Mouse (Mus musculus) gastrocnemius, adult 18-20 months (tissue): ENCODE results near the gene Gm47429. TPM values are rescaled to one million over a fixed set of nuclear protein-coding genes. Genes with fewer than 3 reads are reported as not detected.
"Not testable (repeated sequence)": the region's sequence is repeated elsewhere in the genome, so short reads cannot be mapped to it uniquely, and the experiment has no call there.

ENCODE experiments used
- DNase-seq: peaks from one replicate; pipeline ENCODE4 v3.0.0; 2021; ENCODE audit warnings: low spot score
- long read RNA-seq, 2 experiments: library from polyadenylated mRNA; stranded (forward); transcript quantifications; one replicate each; pipeline ENCODE4 v2.0.0; 2021
- total RNA-seq, 2 experiments: library from RNA; stranded (reverse); gene quantifications; 2 replicates each; pipeline ENCODE4 v1.2.3; 2021

The Gm47429 gene
- total RNA-seq = not detected
- long read RNA-seq, experiment 1 = 0 reads
- long read RNA-seq, experiment 2 = 0 reads

DNA sequence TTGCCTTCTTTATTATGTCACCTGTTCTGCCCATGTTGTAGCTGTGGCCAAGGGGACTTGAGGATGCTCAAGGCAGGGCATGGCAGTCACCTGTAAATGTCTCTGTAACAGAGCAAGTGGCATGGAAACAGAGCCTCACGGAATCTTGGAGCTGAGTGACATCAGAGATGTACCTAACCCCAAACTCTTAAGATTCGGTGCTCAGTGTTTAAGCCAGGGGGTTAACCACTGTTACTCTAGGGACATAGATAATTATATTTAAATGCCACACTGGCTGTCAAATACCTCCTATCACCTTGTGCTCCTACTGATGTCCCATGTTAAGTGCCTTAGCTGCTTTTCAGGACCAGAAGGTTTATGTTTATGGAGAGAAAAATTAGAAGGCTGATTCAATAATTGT, at the start of gene Gm47429:
Gm47429 (minus strand) TSS at position 101 of the 400 bp plus-strand sequence.
- no peak for DNase-seq

DNA sequence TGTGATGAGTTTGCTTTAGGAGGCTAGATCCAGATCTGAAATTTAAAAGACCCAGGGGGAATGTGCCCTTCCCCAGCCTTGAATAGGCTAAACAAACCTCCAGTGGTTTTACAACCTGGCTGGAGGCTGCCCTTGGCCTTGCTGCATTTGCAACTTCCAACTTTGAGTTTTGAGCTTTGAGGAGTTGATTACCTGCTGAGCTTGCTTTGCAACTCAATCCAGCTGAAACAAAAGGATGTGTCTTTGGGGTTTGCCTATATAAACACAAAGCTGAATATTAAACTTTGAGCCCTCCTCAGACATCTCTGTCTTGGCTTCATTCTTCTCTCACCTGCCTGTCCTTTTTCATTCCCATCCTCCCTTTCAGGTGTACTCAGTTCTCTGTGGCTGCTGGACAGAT, 44.8 kb upstream of the Gm47429 start:
- not testable (repeated sequence) for DNase-seq

DNA sequence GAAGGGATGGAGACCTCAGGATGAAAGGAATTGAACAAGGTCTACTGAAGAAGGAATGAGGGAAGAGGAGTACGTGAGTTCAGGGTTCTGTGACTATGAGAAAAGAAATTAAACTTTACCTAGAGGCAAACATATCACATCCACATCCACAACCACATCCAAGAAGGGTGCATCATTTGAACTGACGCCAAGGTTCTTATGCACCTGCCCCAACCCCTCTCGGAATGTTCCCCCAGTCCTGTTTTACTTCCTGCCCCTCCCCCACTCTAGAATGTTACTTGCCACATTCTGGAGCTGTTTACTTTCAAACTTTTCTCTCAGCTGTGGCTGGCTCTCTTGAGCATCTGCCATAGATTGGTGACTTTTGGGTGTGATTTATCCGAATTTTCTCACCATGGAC, 23.3 kb upstream of the Gm47429 start, which contains the start of gene Nutm2:
Nutm2 (plus strand) TSS at position 301 of the 400 bp plus-strand sequence.
- DNase-seq = no peak

DNA sequence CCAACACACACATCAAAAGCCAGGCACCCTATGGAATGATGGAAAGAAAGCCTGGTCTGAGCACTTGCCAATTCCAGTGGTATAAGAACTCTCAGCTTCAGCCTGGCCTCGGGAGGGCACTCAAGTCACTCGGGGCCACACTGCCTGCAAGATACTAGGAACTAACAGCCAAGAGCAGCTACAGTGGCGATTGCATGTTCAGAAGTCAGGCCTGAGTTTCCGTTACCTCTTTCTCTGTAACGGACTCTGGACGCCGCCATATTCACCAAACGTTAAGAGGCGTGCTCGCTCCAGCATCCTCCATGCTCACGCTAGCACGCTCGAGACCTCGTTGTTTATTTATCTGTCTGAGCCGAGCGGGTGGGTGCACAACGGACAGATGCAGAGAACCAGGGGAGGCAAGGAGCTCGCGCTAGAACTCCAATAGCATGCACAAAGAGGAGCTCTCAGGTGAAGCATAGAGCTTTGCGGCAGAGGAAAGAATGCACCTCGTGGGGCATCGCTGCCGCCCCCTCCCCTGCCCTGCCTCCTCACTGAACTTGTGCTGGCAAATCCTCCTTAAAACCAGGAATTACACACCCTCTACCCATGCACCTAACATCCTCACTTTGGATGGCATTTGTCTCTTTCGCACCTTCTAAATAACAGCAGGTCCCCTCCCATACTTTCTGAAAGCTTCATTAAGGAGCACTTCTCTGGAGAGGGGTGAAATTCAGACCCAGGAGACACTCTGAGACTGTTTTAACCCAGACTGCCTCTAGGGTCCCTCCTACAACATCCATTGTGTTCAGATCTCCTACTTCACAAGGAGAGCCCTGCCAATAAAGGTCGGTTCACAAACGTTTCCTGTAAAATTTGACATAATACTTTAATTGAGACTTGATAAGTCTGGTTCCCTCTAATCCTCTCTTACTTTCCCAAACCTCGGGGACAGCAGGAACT, 21.2 kb upstream of the Gm47429 start:
- DNase-seq = no peak

DNA sequence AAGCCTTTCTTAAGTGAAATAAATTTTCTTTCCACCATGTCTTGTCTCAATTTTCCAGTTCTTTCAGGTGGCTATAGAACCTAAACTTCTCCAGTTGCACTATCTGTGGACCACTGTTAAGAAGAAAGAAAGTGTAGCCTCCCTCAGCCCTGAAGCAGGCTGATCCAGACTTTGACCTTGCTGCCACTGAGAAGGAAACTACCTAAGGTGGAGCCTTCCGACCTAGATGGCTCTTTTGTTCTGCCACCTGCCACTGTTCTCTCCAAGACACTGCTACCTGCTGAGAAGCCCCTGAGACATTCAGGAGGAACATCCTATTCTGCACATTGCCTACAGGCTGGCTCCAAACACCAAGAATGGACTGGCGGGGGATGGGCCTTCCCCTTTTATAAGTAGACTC, 16.7 kb upstream of the Gm47429 start:
- not testable (repeated sequence) for DNase-seq

DNA sequence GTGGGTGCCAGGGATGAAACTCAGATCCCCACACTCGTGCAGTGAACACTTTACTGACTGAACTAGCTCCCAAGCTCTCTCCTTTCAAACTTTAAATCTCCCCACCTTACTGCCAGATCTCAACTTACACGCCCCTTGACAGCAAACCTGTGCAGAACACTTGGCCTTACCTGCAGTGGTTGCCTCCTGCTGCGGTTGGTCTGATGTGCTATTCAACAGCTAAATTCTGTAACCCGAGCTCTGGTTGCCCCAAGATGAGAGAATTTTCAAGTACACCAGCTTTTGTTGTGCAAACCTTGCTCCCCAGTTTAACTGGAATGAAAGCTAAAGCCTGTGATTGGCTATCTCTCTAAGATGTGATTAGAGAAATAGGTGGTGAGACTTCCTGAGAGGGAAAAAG, 9.7 kb upstream of the Gm47429 start:
- DNase-seq = no peak

DNA sequence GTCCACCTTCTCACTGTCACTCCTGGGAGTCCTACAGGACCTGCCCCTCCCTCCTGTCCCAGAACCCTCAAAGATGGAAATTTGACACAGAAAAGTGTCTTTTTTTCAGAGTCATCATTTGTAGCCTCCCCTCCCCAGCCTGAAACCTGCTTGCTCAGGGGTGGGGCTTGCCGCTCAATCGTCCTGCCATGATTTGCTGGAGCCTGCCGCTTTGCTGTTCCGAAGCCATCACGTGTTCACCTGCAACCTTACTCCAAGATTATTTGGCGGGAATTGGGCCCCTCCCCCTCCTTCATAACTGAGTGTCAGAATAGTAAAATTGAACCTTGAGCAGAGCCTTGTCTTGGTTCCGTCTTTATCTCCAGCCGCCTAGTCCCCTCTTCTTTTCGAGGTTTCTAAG, 8.6 kb upstream of the Gm47429 start:
- DNase-seq = not testable (repeated sequence)

DNA sequence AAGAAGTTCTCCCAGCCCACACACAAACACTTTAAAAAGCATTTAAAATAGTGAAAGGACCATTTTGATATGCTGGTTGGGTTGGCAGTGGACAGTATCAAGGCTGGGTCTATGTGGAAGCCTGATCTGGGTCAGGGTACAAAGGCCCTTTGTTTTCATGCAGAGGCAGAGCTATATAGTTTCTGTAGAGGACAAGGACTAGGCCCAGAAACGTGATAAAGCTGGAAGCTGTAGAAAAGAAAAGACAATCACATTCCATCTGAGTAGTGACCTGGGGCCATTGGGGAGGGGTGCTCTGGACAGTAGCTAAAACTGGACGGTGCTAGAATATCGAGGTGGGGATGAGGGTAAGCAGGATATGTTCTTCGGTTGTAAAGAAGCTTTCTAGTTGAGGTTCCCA, 1.5 kb upstream of the Gm47429 start:
- no peak for DNase-seq

DNA sequence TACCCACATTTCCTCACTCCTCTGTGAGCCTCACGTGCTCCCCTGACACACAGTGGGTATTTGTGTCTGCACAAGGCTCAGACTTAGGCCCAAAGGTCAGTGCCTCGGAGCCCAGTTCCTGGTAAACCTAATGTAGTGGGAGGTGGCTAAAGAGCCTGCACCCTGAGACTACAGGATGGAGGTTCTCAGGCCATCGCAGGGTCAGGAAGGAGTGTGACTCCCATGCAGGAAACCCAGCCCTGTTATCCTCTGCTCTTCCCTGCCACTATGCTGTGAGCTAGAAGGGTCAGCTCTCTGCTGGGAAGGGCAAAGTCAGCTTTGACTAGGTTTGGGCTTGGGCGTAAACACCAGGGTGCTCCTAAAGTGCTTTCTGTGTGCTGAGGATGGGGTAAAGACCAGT, 17.0 kb downstream of the Gm47429 start:
- no peak for DNase-seq

DNA sequence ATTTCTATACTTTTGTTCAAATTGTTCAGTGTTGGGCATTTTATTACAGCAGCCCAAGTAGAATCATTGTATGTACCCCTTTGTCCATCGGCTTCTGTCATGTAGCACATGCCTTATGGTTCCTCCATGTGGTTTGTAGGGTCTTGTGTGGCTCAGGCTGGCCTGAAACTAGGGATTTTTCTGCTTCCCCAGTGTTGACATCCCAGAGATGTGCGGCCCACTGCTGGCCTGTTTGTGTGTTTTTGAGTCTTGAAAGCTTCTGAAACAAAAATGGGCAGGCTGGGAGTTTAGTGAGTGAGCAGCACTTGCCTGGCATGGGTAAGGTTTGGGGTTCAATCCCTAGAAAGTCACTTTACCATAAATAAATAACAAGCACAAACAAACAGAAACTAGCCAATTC, 19.2 kb downstream of the Gm47429 start:
- no peak for DNase-seq

DNA sequence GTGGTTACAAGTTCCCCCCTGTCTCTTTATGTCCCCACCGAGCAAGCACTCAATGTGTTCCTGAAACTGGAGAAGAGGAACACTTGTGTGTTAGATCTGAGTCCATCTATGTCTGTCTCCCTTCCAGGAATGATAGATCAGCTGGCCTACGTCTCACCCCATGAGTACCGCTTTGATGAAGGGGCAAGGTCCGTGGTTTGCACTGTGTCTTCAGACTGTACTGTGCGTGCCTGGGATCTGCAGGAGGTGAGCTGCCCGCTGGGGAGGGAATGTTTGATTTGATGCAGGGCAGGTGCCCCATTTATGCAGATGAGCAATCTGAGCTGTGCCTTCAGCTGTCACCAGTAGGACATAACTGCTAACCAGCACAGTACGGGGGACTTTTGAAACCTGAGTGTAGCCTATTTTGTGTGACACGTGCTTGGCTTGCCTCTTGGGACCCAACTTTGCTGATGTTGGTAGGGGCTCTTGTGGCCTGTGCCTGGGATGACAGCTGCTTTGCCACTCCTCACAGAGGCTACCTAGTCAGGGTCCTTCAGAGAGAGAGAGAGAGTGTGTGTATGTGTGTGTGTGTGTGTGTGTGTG, 20.0 kb downstream of the Gm47429 start:
- peak; percentile 27 for DNase-seq

DNA sequence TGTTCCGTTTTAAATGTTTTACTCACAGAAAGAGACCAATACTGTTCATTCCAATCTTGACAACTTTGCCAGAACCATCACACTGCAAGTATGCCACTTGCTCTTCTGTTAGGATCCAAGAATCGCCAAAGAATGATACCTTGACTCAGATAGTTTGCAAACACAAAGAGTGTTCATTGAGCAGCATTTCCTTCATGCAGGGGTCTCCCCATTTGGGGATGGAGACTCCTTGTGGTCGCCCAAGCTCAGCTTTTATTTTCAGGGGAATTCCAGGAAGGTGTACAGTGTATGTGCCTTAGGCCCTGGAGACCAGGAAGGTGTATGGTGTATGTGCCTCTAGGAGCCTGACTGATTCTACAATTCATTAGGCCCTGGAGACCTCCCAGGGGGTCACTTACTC, 25.3 kb downstream of the Gm47429 start:
- DNase-seq = no peak

DNA sequence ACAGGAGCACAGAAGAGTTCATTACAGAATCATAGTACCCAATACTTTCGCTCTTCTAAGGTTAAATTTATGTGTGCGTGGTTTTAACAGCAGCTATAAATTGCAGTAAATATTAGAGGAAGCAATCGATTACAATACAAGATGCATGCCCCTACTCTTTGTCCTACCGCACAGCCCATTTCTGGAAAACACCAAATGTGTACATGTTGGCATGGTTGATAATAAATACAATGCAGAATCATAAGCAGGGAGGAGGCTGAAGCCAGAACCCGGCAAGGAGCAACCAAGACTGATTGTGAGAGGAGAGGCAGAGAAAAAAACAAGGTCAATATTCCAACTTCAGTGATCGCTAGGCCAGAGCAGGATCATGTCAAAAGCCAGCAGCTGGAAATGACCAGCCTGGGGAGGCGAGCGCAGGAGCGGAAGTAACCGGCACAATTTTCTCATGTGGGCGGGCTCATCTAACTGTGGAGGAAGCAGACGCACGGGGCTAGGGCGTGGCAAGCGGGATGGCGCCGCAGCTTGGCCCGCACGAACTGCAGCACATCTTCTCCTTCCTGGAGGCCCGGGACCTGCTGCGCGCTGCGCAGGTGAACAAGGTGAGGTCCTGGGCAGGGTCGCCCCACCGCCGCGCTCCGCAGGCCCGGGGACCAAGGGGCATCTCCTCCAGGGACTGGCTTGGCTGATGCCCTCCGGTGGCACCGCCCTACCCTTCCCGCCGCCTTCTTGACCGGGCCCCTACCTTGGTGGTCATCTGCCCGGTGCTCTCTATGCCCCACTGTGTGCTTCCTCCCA, 26.1 kb downstream of the Gm47429 start, which contains the start of gene Fbxw17:
Fbxw17 (plus strand) TSS at position 476 of the 795 bp plus-strand sequence.
- peak; percentile 74 for DNase-seq

Other genes with a start within 250 kb of the Gm47429 start
- gene Gm906, start 193.6 kb downstream of the Gm47429 start, total RNA-seq = not detected
- 1 to 10 TPM; 3.8 to 5.2 TPM for gene Fbxw17, start 26.0 kb downstream of the Gm47429 start, total RNA-seq
- gene Nutm2, start 23.4 kb upstream of the Gm47429 start, total RNA-seq = not detected
- gene Gm904, start 199.3 kb upstream of the Gm47429 start, total RNA-seq = not detected